ENCODE assay signal across 7 mouse cellular contexts in the genomic region with DNA sequence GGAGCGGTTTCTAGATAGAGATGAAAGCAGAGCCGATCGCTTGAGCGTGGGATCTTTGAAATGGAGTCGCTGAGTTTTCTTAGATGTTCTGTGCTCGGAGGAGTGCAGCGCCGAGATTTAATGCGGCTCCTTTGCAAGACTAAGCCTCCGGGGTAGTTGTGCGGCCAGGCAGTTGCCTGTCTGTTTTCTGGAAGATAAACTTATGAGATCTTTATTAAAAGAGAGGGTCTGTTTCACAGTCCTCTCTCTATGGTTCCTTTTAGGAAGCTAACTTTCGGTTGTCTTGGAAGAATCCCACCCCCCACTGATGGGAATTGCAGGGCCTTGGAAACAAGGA. TPM values are rescaled to one million over a fixed set of nuclear protein-coding genes. Genes with fewer than 3 reads are reported as not detected.
DNase-seq lines count a peak whose midpoint lies in the region; ATAC-seq and TF ChIP-seq lines count a peak whose summit lies in the region.

No protein-coding gene starts in this region.

- peaks cover 36% of the 10 kb centered on the region for H3K4me1 ChIP-seq in megakaryocyte, embryonic 14.5 days
- no peaks in the 10 kb centered on the region; the same call in 1 of the 2 replicates for H3K4me1 ChIP-seq in forebrain, embryonic 14.5 days (ENCODE audit: control insufficient read depth, insufficient read depth, low read length)
- peaks cover 26% of the 10 kb centered on the region for H3K4me1 ChIP-seq in limb, embryonic 14.5 days (ENCODE audit: control insufficient read depth, insufficient read depth, low read length)
- H3K4me1 ChIP-seq in stomach, embryonic 16.5 days (ENCODE audit: control insufficient read depth, insufficient read depth, low read length), result peaks cover 9% of the 10 kb centered on the region; the same call in 1 of the 2 replicates

- DNase-seq in forebrain, embryonic 14.5 days (ENCODE audit: low spot score), result no peak
- DNase-seq in limb, embryonic 14.5 days (ENCODE audit: low spot score), result peak; percentile 32
- DNase-seq in left cerebral cortex, postnatal 14 days (ENCODE audit: low spot score in 2 of 2), result no peak
- no peak for DNase-seq in left cerebral cortex, postnatal 10 days (ENCODE audit: extremely low spot score in 1 of 2, low spot score in 2 of 2)

- no peaks in the 10 kb centered on the region for H3K36me3 ChIP-seq in megakaryocyte, embryonic 14.5 days (replicated peaks; ENCODE audit: low read length)
- H3K36me3 ChIP-seq in forebrain, embryonic 14.5 days (ENCODE audit: control insufficient read depth, insufficient read depth, low read length), result no peaks in the 10 kb centered on the region
- peaks cover 3% of the 10 kb centered on the region; the same call in 1 of the 2 replicates for H3K36me3 ChIP-seq in limb, embryonic 14.5 days (ENCODE audit: control insufficient read depth, insufficient read depth, low read length)
- H3K36me3 ChIP-seq in stomach, embryonic 16.5 days (ENCODE audit: control insufficient read depth, insufficient read depth, low read length), result no peaks in the 10 kb centered on the region; the same call in 1 of the 2 replicates

- H3K27ac ChIP-seq in forebrain, embryonic 14.5 days (ENCODE audit: low read depth, low read length), result peak overlapping the region; percentile 84; the same call in 1 of the 2 replicates
- H3K27ac ChIP-seq in limb, embryonic 14.5 days (replicated peaks; ENCODE audit: low read depth, low read length), result peak overlapping the region; percentile 83
- peak overlapping the region; percentile 93 for H3K27ac ChIP-seq in stomach, embryonic 16.5 days (ENCODE audit: low read length)

- H3K4me3 ChIP-seq in megakaryocyte, embryonic 14.5 days (replicated peaks), result peak overlapping the region; percentile 92
- H3K4me3 ChIP-seq in forebrain, embryonic 14.5 days (ENCODE audit: low read depth, low read length), result peak overlapping the region; percentile 72
- peak overlapping the region; percentile 87 for H3K4me3 ChIP-seq in limb, embryonic 14.5 days (replicated peaks; ENCODE audit: low read length)
- peak overlapping the region; percentile 89 for H3K4me3 ChIP-seq in stomach, embryonic 16.5 days (replicated peaks; ENCODE audit: low read length)

- 0 out of 2 replicates have a peak, but pooled peaks cover 14% of the 10 kb centered on the region for H3K9me3 ChIP-seq in megakaryocyte, embryonic 14.5 days
- no peaks in the 10 kb centered on the region for H3K9me3 ChIP-seq in forebrain, embryonic 14.5 days (replicated peaks; ENCODE audit: control insufficient read depth, low read length)
- H3K9me3 ChIP-seq in limb, embryonic 14.5 days (ENCODE audit: control insufficient read depth, low read length), result no peaks in the 10 kb centered on the region
- no peaks in the 10 kb centered on the region for H3K9me3 ChIP-seq in stomach, embryonic 16.5 days (replicated peaks; ENCODE audit: control insufficient read depth, low read length)

- peaks cover 61% of the 10 kb centered on the region for H3K27me3 ChIP-seq in megakaryocyte, embryonic 14.5 days (replicated peaks)
- no peaks in the 10 kb centered on the region for H3K27me3 ChIP-seq in forebrain, embryonic 14.5 days (replicated peaks; ENCODE audit: control insufficient read depth, insufficient read depth, low read length)
- H3K27me3 ChIP-seq in limb, embryonic 14.5 days (ENCODE audit: control insufficient read depth, insufficient read depth, low read length), result no peaks in the 10 kb centered on the region
- H3K27me3 ChIP-seq in stomach, embryonic 16.5 days (ENCODE audit: control insufficient read depth, insufficient read depth, low read length), result no peaks in the 10 kb centered on the region

- WGBS in forebrain, embryonic 14.5 days, result under 1% methylated on average over 12 of the region's 12 CpGs
- WGBS in limb, embryonic 14.5 days, result under 1% methylated on average over 12 of the region's 12 CpGs
- WGBS in stomach, embryonic 16.5 days, result 1% methylated on average over 12 of the region's 12 CpGs

- no peak for ATAC-seq in megakaryocyte, adult 5-6 weeks (ENCODE audit: poor library complexity, severe bottlenecking)
- no peak for ATAC-seq in forebrain, embryonic 14.5 days
- ATAC-seq in limb, embryonic 14.5 days (ENCODE audit: low FRiP score, low read depth), result no peak
- ATAC-seq in stomach, embryonic 16.5 days (ENCODE audit: insufficient read depth, low FRiP score), result no peak

- intact Hi-C loops in left cerebral cortex, postnatal 14 days (cut with DNase I), result loop anchor here (5.0 kb wide), 4 partner anchors 49 to 901 kb away; no protein-coding TSS in a partner anchor
- intact Hi-C loops in left cerebral cortex, postnatal 10 days (cut with DNase I), result loop anchor here (5.0 to 10.0 kb wide), 3 partner anchors 84 to 564 kb away; no protein-coding TSS in a partner anchor

- H3K4me2 ChIP-seq in forebrain, embryonic 14.5 days (ENCODE audit: low read length), result peak overlapping the region; percentile 86
- H3K4me2 ChIP-seq in limb, embryonic 14.5 days (replicated peaks; ENCODE audit: low read depth, low read length, severe bottlenecking), result peak overlapping the region; percentile 52
- H3K4me2 ChIP-seq in stomach, embryonic 16.5 days (ENCODE audit: low read depth, low read length), result peak overlapping the region; percentile 78

- H3K9ac ChIP-seq in forebrain, embryonic 14.5 days (ENCODE audit: low read length), result peak overlapping the region; percentile 70
- peak overlapping the region; percentile 78 for H3K9ac ChIP-seq in limb, embryonic 14.5 days (ENCODE audit: low read depth, low read length, severe bottlenecking)
- H3K9ac ChIP-seq in stomach, embryonic 16.5 days (ENCODE audit: low read length), result peak overlapping the region; percentile 93

- no peak for TF ChIP-seq POLR2A in limb, embryonic 14.5 days (IDR thresholded peaks at IDR 0.05; ENCODE audit: borderline replicate concordance, extremely low read depth, insufficient read depth, insufficient read length)

RNA-seq across cellular contexts. Expression of a gene that starts 3.4 kb away (rescaled TPM):
- polyA plus RNA-seq in megakaryocyte, embryonic 14.5 days (2012; ENCODE audit: insufficient read depth, low replicate concordance), result 0.01 TPM in 1 of 2 replicates, not detected in the other
- total RNA-seq in megakaryocyte, adult 5-6 weeks (2015), result 0.02 and 0.42 TPM in 2 replicates
- total RNA-seq in megakaryocyte, adult 5-6 weeks (2017), result 0.04 and 0.07 TPM in 2 replicates
- 10.0 and 11.4 TPM in 2 replicates for polyA plus RNA-seq in forebrain, embryonic 14.5 days (2014; fragmentation: Nextera tagmentation; extraction: Ambion mirVana)
- 81.1 and 108 TPM in 2 replicates for polyA plus RNA-seq in limb, embryonic 14.5 days (2012; rRNA removed)
- 56.6 and 60.7 TPM in 2 replicates for polyA plus RNA-seq in limb, embryonic 14.5 days (2014; fragmentation: Nextera tagmentation; extraction: Ambion mirVana)
- polyA plus RNA-seq in stomach, embryonic 16.5 days (2015; fragmentation: Nextera tagmentation; extraction: Ambion mirVana), result 20.2 and 20.8 TPM in 2 replicates
- 10 to 100 TPM; 34.2 to 37.4 TPM for total RNA-seq in left cerebral cortex, postnatal 14 days (2021)
- total RNA-seq in left cerebral cortex, postnatal 10 days (2021), result 10 to 100 TPM; 37.0 to 42.9 TPM

Comparison
In these comparisons a context has a peak if more than half of its experiments do, and no peak if none do; other contexts are left out.
1. RNA of a gene that starts 3.4 kb away (polyA plus RNA-seq): 56.6 to 108 TPM in limb, embryonic 14.5 days, 20.2 to 20.8 TPM in stomach, embryonic 16.5 days and 10.0 to 11.4 TPM in forebrain, embryonic 14.5 days; 0.01 TPM in megakaryocyte, embryonic 14.5 days; every median in the first group is over 10 times any median in the second.
2. Peak in every context shown above with its lines, with median percentiles within 50 percentile points of each other: H3K4me3 ChIP-seq, H3K27ac ChIP-seq, H3K4me2 ChIP-seq and H3K9ac ChIP-seq.